Mouse (Mus musculus) NIH3T3 (cell line): ENCODE results near the gene Uba6.
A peak's percentile ranks its signal among the peaks of the same experiment; 100 is the strongest.

Experiments
- DNase-seq: peaks from one replicate; pipeline ENCODE4 v3.0.0-alpha.2; 2012; ENCODE audit warnings: low read depth

The Uba6 gene

GRCm38 (mm10) chr5:86072756-86073386 is 99.7 kb downstream of the Uba6 start:
- DNase-seq: no peak

- no peak for DNase-seq
Observed at GRCm38 (mm10) chr5:86071538-86071937, 101.1 kb downstream of the Uba6 start, which contains the start of gene Stap1. Stap1 (plus strand) TSS chr5:86071746.

- no peak for DNase-seq
Observed at GRCm38 (mm10) chr5:86069121-86069520, 103.5 kb downstream of the Uba6 start.

- peak; percentile 28 for DNase-seq
Observed at GRCm38 (mm10) chr5:86068451-86068850, 104.2 kb downstream of the Uba6 start.

DNA sequence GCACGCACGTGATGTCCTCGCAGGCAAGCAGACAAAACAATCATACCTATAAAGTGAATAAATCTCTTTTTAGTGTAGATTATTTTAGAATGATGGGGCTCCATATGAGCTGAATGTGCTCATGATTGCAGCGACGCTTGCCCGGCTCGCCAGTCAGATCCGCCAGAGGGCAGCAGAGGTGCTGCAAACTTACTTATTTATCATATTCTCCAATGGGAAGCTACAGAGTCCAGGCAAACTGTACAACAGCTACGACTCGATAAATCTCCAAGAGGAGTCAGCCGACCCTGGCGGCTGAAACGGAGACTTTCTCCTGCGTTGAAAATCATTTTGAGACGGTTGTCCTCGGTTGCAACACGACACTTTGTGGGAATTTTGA is 106.1 kb downstream of the Uba6 start:
- DNase-seq: peak; percentile 96

DNA sequence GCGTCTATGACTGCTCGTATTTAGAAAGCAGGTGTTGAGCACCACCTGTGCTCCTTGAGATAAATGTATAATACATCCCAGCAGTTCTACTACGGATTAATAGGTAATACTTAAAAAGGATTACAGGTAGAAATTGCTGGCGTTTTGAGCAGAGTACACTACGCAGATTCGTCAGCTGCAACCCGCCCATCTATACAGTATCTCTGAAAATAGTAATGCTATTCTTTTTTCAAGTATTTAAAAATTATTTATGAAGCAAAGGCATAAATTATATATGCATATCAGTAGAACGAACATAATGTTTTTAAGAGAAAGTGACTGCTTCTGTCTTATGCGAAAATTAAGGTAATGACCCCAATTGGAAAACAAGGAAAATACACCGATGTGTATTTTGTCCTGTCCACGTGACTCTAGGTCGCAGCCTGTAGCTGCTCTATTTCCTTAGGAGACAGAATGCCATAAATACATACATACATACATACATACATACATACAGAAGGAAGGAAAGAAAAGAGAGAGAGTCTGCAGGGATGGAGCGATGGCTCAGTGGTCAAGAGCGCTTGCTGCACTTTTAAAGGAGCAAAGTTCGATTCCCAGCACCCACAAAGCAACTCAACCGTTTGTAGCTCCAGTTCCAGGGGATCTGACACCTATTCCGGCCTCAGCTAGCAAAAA is 106.6 kb downstream of the Uba6 start:
- DNase-seq: no peak

DNA sequence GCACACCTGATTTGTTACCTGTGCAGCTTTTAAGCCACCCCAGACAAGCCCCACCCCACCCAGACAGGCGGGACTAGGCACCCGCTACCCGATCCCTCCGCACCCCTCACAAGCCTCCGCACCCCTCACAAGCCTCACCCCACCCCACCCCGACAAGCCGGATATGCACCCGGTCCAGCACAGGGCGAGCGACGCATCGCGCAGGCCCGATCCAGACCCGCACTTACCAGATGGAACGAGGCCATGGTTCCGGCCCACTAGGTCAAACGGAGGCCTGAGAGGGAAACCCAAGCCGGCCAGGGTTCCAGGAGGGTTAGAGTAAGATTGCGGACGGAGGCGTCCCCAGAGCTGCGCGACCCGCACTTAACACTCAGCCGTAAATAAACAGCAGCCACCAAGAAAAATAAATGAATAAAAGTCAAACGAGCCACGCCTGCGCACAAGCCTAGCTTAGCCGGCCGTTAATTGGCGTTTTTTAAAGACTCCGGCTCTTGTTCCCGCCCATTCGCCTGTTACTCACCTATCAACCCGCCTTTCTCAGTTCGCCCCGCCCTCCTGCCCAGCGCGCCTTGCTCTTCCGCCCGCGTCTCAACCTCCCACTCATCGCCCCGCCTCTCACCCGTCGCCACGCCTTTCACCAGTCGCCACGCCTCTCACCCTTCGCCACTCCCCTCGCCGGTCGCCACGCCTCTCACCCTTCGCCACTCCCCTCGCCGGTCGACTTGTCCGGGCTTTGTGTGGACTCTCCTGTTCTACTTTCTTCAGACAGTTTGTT is 107.3 kb downstream of the Uba6 start, which contains the start of gene Cenpc1:
Cenpc1 (minus strand) TSS at position 483 of the 775 bp plus-strand sequence.
- peak; percentile 99 for DNase-seq

DNA sequence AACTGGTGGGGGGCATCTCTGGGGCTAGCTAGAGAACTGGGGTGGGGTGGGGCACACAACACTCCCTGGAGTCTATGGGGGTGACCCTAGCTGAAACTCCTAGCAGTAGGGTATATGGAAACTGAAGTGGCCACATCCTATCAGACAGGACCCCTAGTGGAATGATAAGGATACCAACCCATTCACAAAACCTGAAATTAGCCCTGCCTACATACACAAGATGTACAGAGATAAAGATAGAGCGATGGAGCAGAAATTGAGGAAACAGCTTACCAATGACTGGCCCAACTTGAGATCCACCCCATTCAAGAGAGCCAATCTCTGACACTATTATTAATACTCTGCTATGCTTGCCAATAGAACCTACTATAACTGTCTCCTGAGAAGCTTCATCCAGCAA is 109.1 kb downstream of the Uba6 start:
- no peak for DNase-seq
